Mouse (Mus musculus) urinary bladder, postnatal 36 days (tissue): Measurements from ENCODE around the gene Hoxc8.

Experiments
- DNase-seq, 2 experiments: peaks; one replicate each; pipeline ENCODE4 v3.0.0; 2022; ENCODE audit warnings: low spot score in 2 of 2, mixed read lengths in 1 of 2

The Hoxc8 gene

GRCm38 (mm10) chr15:103009265-103010111, 19.1 kb downstream of the Hoxc8 start:
- no peak for DNase-seq

- DNase-seq, result no peak
Observed at GRCm38 (mm10) chr15:103010112-103010846, 19.9 kb downstream of the Hoxc8 start.

GRCm38 (mm10) chr15:103010847-103011555, 20.6 kb downstream of the Hoxc8 start:
- no peak for DNase-seq

- no peak for DNase-seq
Observed at GRCm38 (mm10) chr15:103011928-103012486, 21.6 kb downstream of the Hoxc8 start.

GRCm38 (mm10) chr15:103013238-103013984, 23.0 kb downstream of the Hoxc8 start:
- DNase-seq, result no peak

- no peak for DNase-seq
Observed at GRCm38 (mm10) chr15:103014166-103015008, 24.0 kb downstream of the Hoxc8 start.

GRCm38 (mm10) chr15:103015009-103015399, 24.6 kb downstream of the Hoxc8 start:
- DNase-seq, result no peak

- no peak for DNase-seq
Observed at GRCm38 (mm10) chr15:103015406-103016166, 25.2 kb downstream of the Hoxc8 start.

- DNase-seq, result no peak
Observed at GRCm38 (mm10) chr15:103018636-103019035, 28.2 kb downstream of the Hoxc8 start, which contains the start of gene Hoxc4. Gene Hoxc4 (plus strand): TSS chr15:103018934.

GRCm38 (mm10) chr15:103020899-103021418, 30.6 kb downstream of the Hoxc8 start:
- no peak for DNase-seq

GRCm38 (mm10) chr15:103021544-103021943, 31.1 kb downstream of the Hoxc8 start:
- no peak for DNase-seq

- no peak for DNase-seq
Observed at GRCm38 (mm10) chr15:103024131-103024530, 33.7 kb downstream of the Hoxc8 start.

GRCm38 (mm10) chr15:103027266-103028235, 37.1 kb downstream of the Hoxc8 start:
- no peak for DNase-seq

GRCm38 (mm10) chr15:103028916-103029512, 38.6 kb downstream of the Hoxc8 start:
- no peak for DNase-seq

GRCm38 (mm10) chr15:103030142-103030541, 39.7 kb downstream of the Hoxc8 start:
- no peak for DNase-seq

- no peak for DNase-seq
Observed at GRCm38 (mm10) chr15:103032167-103032566, 41.8 kb downstream of the Hoxc8 start.
